Mouse (Mus musculus) megakaryocyte, embryonic 14.5 days (primary cell): ENCODE data around the gene Rapgef5.

Experiments used
- FLI1 ChIP-seq: IDR thresholded peaks from 2 replicates; pipeline ENCODE4 v1.6.1; 2012; ENCODE audit warnings: low read length, inconsistent platforms, mixed read lengths
- GATA1 ChIP-seq: IDR thresholded peaks from 3 replicates; pipeline ENCODE4 v1.6.1; 2012; ENCODE audit warnings: mixed read lengths, low read length, inconsistent platforms, borderline replicate concordance

- no peak for TF ChIP-seq GATA1
- no peak for TF ChIP-seq FLI1
Measured at GRCm38 (mm10) chr12:117534087-117534751, 17.9 kb downstream of the Rapgef5 start.
